Mouse (Mus musculus): Measurements from ENCODE around the gene Nlgn1.

The Nlgn1 gene

GRCm38 (mm10) chr3:26042966-26043365 is 289.3 kb downstream of the Nlgn1 start:
- DNase-seq: no peak

GRCm38 (mm10) chr3:26039696-26040095 is 292.6 kb downstream of the Nlgn1 start:
- no peak for DNase-seq

- DNase-seq: peak; percentile 58
Measured at GRCm38 (mm10) chr3:26026025-26026424, 306.2 kb downstream of the Nlgn1 start.

- no peak for DNase-seq
Measured at GRCm38 (mm10) chr3:26023217-26023616, 309.0 kb downstream of the Nlgn1 start.

- DNase-seq: no peak
Measured at GRCm38 (mm10) chr3:26021632-26022184, 310.6 kb downstream of the Nlgn1 start.

- no peak for DNase-seq
Measured at GRCm38 (mm10) chr3:26011310-26012078, 320.8 kb downstream of the Nlgn1 start.

- no peak for DNase-seq
Measured at GRCm38 (mm10) chr3:26002863-26003608, 329.2 kb downstream of the Nlgn1 start.

- no peak for DNase-seq
Measured at GRCm38 (mm10) chr3:26002367-26002766, 329.9 kb downstream of the Nlgn1 start.

- no peak for DNase-seq
Measured at GRCm38 (mm10) chr3:25967546-25967945, 364.7 kb downstream of the Nlgn1 start.

GRCm38 (mm10) chr3:25964237-25964636 is 368.0 kb downstream of the Nlgn1 start:
- no peak for DNase-seq

- DNase-seq: no peak
Measured at GRCm38 (mm10) chr3:25963568-25963967, 368.7 kb downstream of the Nlgn1 start.

GRCm38 (mm10) chr3:25916535-25916934 is 415.7 kb downstream of the Nlgn1 start:
- DNase-seq: peak; percentile 23

GRCm38 (mm10) chr3:25914365-25915065 is 417.7 kb downstream of the Nlgn1 start:
- peak; percentile 56 for DNase-seq

- peak; percentile 92 for DNase-seq
Measured at GRCm38 (mm10) chr3:25903140-25903809, 429.0 kb downstream of the Nlgn1 start.

GRCm38 (mm10) chr3:25897456-25897855 is 434.8 kb downstream of the Nlgn1 start:
- no peak for DNase-seq

GRCm38 (mm10) chr3:25884797-25885196 is 447.5 kb downstream of the Nlgn1 start:
- no peak for DNase-seq

GRCm38 (mm10) chr3:25869161-25869560 is 463.1 kb downstream of the Nlgn1 start:
- peak; percentile 14 for DNase-seq

- no peak for DNase-seq
Measured at GRCm38 (mm10) chr3:25858384-25858783, 473.9 kb downstream of the Nlgn1 start.

GRCm38 (mm10) chr3:25844686-25845462 is 487.4 kb downstream of the Nlgn1 start:
- DNase-seq: peak; percentile 16

- no peak for DNase-seq
Measured at GRCm38 (mm10) chr3:25830237-25830636, 502.0 kb downstream of the Nlgn1 start.

GRCm38 (mm10) chr3:25813368-25813767 is 518.9 kb downstream of the Nlgn1 start:
- no peak for DNase-seq

- peak; percentile 10 for DNase-seq
Measured at GRCm38 (mm10) chr3:25807559-25807958, 524.7 kb downstream of the Nlgn1 start.

Measured in cerebellum, adult 9-11 months (tissue).